Mouse (Mus musculus): Measurements from ENCODE around the gene Mybpc2.

DNA sequence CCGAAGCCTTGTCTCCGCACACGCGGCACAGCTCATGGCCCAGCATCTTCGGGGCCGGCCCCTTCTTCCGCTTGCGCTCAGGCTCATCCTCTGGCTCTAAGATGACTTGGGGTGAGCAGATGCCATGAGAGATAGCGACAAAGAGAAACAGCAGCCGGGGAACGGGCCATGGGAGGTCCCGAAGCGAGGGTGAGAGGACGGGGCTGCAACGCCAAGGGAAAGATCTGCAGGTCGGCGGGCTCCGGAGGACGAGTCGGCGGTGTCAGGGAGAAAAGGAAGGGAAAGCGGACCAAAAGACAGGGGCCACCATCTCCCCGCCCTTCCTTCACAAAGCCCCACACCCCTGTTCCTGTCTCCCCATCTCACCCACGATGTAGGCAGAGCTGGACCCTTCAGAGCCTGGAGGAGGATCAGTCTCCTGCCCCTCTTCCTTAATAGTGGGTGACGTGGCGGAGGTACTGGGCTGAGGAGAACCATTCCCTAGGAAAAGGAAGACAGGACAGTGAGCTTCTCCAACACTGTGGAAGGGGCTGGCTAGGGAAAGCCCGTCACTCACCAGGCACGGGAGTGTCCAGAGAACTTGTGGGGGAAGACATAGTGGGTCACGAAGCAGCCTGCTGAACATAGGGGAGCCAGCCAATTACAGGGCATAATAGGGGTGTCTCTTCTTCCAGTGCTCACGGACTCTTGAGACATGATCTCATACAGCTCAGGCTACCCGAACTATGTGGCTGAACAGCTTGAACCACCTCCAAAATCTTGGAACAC is 27.9 kb upstream of the Mybpc2 start:
- TF ChIP-seq CTCF (IDR thresholded peaks at IDR 0.05; ENCODE audit: low read depth, low read length): no peak
- no peak for TF ChIP-seq POLR2A (IDR thresholded peaks at IDR 0.05; ENCODE audit: borderline replicate concordance, low read depth, low read length)
